Mouse (Mus musculus) layer of hippocampus, adult 2 months (tissue): ENCODE measurements at regions not wholly inside any gene's neighbourhood (a gene's known extent, or its start where the extent isn't known, plus 50 kb on each side); places are given as distances from the start of the nearest gene placed in this dataset.

Experiments used
- DNase-seq, 2 experiments: peaks; one replicate each; pipeline ENCODE4 v3.0.0; 2022; ENCODE audit warnings: low spot score in 2 of 2
- H3K27ac ChIP-seq: fragments of 200-600 bp; 2 replicates; pipeline ENCODE4 v1.8.1; 2022
- H3K4me3 ChIP-seq: fragments of 200-600 bp; 2 replicates; pipeline ENCODE4 v1.8.1; 2022; ENCODE audit warnings: mild to moderate bottlenecking
- CTCF ChIP-seq: fragments of 200-600 bp; conservative IDR thresholded peaks from 2 replicates; pipeline ENCODE4 v1.8.1; 2022; ENCODE audit warnings: antibody characterized with exemption, mild to moderate bottlenecking, moderate library complexity

- no peak for TF ChIP-seq CTCF
- no peak for DNase-seq
- peak overlapping the region; percentile 73 for H3K27ac ChIP-seq
- H3K4me3 ChIP-seq = no peak overlapping the region
Observed at GRCm38 (mm10) chr12:107812549-107813335, 190.7 kb downstream of the Bcl11b start.

- DNase-seq = no peak
- H3K27ac ChIP-seq = no peak overlapping the region
- TF ChIP-seq CTCF = no peak
- H3K4me3 ChIP-seq = no peak overlapping the region
Observed at GRCm38 (mm10) chr12:107814926-107815325, 188.5 kb downstream of the Bcl11b start.

- peak overlapping the region; percentile 89 for H3K27ac ChIP-seq
- peak; percentile 67 to 80 for DNase-seq
- TF ChIP-seq CTCF = no peak
- no peak overlapping the region for H3K4me3 ChIP-seq
Observed at GRCm38 (mm10) chr12:107823768-107824394, 179.5 kb downstream of the Bcl11b start.

GRCm38 (mm10) chr12:107825921-107826320 is 177.5 kb downstream of the Bcl11b start:
- Histone ChIP-seq H3K4me3 (no peak overlapping the region), H3K27ac (peak overlapping the region; percentile 89; the same call in 1 of the 2 replicates)
- no peak for TF ChIP-seq CTCF
- DNase-seq = peak; percentile 35 to 46

GRCm38 (mm10) chr12:107831400-107832128 is 171.8 kb downstream of the Bcl11b start:
- TF ChIP-seq CTCF = no peak
- DNase-seq = no peak
- 0 out of 2 replicates have a peak overlapping the region, but pooled peaks have one; percentile 5 for H3K27ac ChIP-seq
- H3K4me3 ChIP-seq = no peak overlapping the region

- Histone ChIP-seq H3K27ac (no peak overlapping the region), H3K4me3 (no peak overlapping the region)
- DNase-seq = no peak
- TF ChIP-seq CTCF = no peak
Observed at GRCm38 (mm10) chr12:107833001-107833400, 170.4 kb downstream of the Bcl11b start.

GRCm38 (mm10) chr12:107834512-107834911 is 168.9 kb downstream of the Bcl11b start:
- Histone ChIP-seq H3K27ac (no peak overlapping the region), H3K4me3 (no peak overlapping the region)
- no peak for DNase-seq
- no peak for TF ChIP-seq CTCF

GRCm38 (mm10) chr12:107837741-107838140 is 165.7 kb downstream of the Bcl11b start:
- TF ChIP-seq CTCF = peak; percentile 13; the same call in 1 of the 2 replicates
- Histone ChIP-seq H3K27ac (peak overlapping the region; percentile 69), H3K4me3 (no peak overlapping the region)
- DNase-seq = peak; percentile 42 to 74

GRCm38 (mm10) chr12:107844631-107845030 is 158.8 kb downstream of the Bcl11b start:
- H3K4me3 ChIP-seq = no peak overlapping the region
- DNase-seq = peak in 1 of 2 experiments; percentile 51
- TF ChIP-seq CTCF = no peak
- peak overlapping the region; percentile 53; the same call in 1 of the 2 replicates for H3K27ac ChIP-seq

GRCm38 (mm10) chr12:107850591-107850990 is 152.8 kb downstream of the Bcl11b start:
- no peak for DNase-seq
- no peak overlapping the region for H3K4me3 ChIP-seq
- no peak overlapping the region for H3K27ac ChIP-seq
- no peak for TF ChIP-seq CTCF

- Histone ChIP-seq H3K27ac (no peak overlapping the region), H3K4me3 (no peak overlapping the region)
- DNase-seq = no peak
- no peak for TF ChIP-seq CTCF
Observed at GRCm38 (mm10) chr12:107852921-107853320, 150.5 kb downstream of the Bcl11b start.

GRCm38 (mm10) chr12:107855547-107855946 is 147.9 kb downstream of the Bcl11b start:
- TF ChIP-seq CTCF = no peak

GRCm38 (mm10) chr12:107856421-107857043 is 146.9 kb downstream of the Bcl11b start:
- TF ChIP-seq CTCF = no peak
- Histone ChIP-seq H3K27ac (no peak overlapping the region), H3K4me3 (no peak overlapping the region)
- no peak for DNase-seq

More at GRCm38 (mm10) chr12:107855547-107855946, 147.9 kb downstream of the Bcl11b start:
- Histone ChIP-seq H3K27ac (no peak overlapping the region), H3K4me3 (no peak overlapping the region)
- DNase-seq = no peak
